Mouse (Mus musculus) cerebellum, postnatal 36 days (tissue): ENCODE data around the gene Tecpr2.

Experiments used
- DNase-seq, 2 experiments: peaks; one replicate each; pipeline ENCODE4 v3.0.0; 2021 to 2022; ENCODE audit warnings: mixed read lengths in 2 of 2

Tecpr2 gene

GRCm38 (mm10) chr12:110979808-110980207 is 90.7 kb downstream of the Tecpr2 start:
- DNase-seq = no peak

- DNase-seq = no peak
Observed at GRCm38 (mm10) chr12:110981736-110982135, 92.7 kb downstream of the Tecpr2 start.

- no peak for DNase-seq
Observed at GRCm38 (mm10) chr12:110983083-110983482, 94.0 kb downstream of the Tecpr2 start.

DNA sequence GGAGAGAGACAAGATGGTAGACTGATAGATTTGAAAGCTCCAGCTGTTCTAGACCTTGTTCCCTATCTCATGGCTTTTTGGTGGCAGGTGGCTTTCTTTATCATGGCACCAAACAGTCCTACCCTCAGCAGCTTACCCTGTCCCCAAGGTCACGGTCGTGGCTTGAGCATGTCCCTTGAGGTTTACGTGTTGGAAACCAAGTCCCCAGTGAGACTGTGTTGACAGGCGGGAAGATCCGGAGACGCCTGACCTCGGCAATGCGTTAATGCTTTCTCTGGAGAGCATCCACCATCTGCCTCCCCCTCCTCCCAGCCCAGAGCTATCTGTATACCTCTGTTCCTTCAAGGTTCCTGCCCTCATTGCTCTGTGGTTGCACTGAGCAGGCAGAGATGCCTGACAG is 94.7 kb downstream of the Tecpr2 start:
- DNase-seq = no peak

DNA sequence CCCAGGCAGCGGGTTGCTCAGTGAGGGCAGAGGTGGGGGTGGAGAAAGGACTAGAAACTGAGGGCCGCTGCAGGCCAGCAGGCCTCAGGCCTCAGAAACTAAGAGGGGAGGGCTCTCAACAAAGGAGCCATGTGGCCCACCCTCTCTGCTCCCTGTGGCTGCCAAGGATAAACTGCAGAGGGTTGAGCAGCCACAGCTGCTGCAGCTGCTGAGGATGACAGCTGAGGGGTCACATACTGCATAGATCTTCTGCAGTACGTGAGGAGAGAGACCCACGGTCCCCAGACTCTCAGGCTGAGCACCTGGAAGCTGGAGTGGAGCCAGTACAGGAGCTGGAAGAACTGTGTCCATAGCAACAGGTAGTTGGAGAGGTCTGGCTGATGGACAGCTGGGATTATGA is 95.5 kb downstream of the Tecpr2 start:
- no peak for DNase-seq

DNA sequence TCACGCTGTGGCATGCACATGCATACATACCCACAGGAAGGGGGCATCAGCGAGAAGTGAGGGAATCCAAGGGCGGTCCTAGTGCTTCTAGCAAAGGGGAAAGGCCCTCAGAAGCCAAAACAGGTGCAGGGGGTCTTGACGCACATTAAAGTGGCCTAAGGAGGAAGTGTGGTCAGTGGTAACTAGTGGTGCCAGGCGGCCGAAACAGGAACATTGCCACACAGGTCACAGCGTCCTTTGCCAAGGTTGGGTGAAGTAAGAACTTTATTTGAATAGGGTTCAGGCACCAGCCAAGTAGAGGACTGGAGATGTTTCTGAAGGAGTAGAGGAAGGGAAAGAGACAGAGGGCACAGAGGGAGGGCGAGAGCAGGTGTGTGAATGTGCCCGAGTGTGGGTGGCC is 96.1 kb downstream of the Tecpr2 start:
- no peak for DNase-seq

DNA sequence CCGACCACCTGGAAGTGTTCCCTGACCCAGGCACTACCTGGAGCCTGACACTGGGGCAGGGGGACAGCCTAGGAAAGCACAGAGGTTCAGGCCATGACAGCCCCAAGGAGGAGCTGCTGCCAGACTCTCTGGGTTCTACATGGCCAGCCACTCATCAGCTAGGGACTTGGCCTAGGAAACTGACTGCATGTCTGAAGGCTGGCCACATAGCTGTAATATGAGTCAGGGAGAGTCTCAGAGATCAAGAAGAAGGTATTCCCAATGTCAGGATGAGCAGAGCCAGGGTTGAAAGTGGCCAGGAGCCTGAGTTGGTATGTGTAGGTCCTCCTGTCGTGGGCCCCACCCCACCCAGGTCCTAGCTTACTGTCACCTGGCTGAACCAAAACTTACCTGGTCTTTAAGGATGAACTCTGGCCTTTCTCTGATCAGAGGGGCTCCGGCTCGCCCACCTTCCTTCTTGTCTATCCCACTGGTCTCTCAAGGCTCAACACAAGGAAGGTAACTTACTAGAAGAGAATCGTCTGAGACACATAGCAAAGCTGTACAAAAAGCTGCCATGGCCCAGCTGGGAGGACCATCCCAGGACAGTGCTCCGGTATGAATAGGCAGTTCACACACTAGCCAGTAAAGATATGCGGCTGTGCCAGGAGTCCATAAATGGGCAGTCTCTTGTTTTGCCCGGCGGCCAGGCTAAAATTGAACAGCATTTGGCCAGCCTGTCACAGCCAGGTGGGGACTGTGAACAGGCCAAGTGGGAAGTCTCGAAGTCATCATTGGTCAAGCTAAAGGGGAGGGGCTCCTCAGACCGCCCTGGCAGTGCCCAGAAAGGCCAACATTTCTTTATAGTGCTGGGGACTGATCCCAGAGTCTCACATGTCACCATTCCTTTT is 97.7 kb downstream of the Tecpr2 start:
- DNase-seq = no peak

GRCm38 (mm10) chr12:110989409-110989808 is 100.3 kb downstream of the Tecpr2 start:
- DNase-seq = no peak

DNA sequence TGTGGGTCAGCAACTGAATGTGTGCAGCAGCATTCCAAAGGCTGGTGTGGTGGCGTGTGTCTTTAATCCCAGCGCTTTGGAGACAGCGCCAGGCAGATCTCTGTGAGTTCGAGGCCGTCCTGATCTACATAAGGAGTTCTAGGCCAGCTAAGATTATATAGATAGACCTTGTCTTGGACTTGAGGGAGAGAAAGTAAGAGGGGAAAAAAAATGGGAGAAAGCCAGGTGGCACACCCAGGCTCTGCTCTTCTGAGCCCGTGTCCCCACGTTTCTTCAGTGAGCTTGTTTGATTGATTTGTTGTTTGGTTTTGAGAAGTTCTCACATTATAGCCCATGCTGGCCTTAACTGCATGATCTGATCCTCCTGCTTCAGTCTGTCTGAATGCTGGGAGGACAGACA is 101.4 kb downstream of the Tecpr2 start:
- no peak for DNase-seq

DNA sequence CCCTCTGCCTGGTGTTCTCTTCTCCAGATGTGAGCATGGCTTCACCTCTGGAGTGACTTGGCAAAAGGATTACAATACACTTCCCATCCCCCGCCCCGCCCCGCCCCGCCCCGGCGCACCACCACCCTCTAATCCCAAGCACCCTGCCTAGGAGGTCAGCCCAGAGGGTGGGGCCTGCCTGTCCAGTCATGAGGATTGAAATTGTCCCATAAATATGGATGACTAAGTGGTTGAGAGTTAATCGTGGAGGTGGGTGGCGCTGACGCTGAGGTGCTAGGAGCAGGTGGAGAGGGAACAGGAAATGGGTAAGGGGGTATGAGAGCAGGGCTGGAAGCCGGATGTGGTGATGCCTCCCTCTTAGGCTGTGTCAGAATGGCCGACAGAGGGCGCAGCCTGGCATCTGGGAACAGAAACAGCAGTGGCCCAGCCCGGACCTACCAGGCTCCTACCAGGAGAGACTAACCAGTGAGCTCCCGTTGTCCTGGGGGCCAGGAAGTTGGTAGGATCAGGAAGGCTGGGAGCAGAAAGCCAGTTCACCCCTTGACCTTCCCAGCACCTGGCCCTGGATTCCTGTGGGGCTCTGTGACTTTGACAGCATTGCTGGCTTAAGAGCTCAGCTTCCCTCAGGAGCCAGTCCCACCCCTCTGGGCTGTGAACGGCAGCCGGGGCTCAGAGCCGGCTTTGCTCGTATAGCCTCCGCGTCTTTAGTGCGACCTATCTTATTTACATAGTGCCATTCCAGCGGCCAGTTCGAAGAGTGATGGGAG is 102.5 kb downstream of the Tecpr2 start:
- DNase-seq = peak; percentile 63 to 70

GRCm38 (mm10) chr12:110992128-110992553 is 103.1 kb downstream of the Tecpr2 start:
- peak; percentile 96 to 98 for DNase-seq

- peak; percentile 20 to 28 for DNase-seq
Observed at GRCm38 (mm10) chr12:110992771-110993170, 103.7 kb downstream of the Tecpr2 start.

DNA sequence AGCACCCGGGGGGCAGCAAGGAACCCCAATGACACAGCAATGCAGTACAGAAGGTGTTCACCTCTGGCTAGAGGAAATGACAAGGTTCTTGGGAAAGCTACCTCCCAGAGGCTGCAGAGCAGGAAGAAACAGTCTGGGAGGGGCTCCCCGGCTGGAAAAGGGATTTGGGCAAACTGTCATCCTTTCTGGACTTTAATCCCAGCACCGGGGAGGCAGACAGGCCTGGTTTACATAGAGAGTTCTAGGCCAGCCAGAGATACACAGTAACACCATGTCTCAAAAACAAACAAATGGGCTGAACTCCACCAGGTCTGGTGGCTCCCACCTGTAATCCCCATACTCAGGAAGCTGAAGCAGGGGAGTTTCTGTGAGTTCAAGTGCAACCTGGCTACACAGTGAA is 104.2 kb downstream of the Tecpr2 start:
- no peak for DNase-seq

DNA sequence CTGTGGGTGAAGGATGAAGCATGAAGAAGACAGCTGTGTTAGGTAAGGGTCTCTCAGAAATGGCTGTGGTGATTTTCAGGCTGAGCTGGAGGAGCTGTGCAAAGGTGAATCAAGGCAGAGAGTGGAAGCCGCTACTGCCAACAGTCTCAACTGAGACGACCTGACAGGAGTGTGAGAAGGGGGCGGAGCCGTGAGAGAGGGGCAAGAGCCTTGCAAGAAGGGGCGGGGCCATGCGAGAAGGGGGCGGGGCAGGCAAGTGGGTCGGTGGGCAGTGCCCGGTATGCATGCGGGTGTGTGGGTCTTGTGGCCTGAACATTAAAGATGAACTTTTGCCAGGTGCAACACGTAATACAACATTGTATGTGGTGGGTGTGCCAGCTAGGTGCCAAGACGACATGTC is 105.6 kb downstream of the Tecpr2 start:
- no peak for DNase-seq

- DNase-seq = no peak
Observed at GRCm38 (mm10) chr12:110998092-110998491, 109.0 kb downstream of the Tecpr2 start.

- no peak for DNase-seq
Observed at GRCm38 (mm10) chr12:110999820-111000219, 110.8 kb downstream of the Tecpr2 start.

DNA sequence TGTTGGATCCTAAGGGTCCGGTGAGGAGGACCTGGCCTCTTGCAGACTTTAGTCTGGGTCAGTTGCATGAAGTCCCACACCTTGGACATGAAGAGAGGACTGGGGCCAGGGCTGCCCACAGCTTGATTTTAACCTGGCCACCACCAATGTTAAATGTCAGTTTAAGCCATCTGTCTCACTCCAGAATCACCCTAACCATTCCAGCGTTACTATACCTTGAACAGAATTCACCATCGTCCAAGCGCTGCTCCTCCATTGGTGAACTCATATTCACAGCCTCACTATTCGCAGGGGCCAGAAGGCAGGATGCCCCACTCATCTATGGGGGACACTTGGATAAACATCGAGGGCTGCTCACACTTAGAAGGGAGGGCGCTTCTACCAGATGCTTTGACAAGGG is 111.9 kb downstream of the Tecpr2 start:
- DNase-seq = no peak

GRCm38 (mm10) chr12:111004142-111004541 is 115.1 kb downstream of the Tecpr2 start:
- DNase-seq = no peak

DNA sequence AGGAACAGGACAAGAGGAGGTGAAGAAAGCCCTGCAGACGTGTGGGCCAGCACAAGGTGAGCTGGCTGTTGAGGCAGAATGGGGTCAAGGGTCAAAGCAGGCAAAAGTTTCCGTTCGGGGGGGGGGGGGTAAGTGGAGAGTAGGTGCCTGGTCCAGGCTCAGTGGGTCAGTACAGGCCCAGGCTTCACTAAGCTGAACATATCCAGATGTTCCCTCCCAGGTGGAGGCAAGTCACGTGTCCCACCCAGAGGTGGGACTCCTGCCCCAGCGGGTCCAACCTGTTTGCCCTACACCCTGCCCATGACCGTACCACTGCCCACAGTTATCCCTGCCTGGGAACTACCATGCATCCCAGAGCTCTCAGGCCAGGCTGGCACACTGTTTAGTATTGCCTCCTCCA is 116.7 kb downstream of the Tecpr2 start:
- no peak for DNase-seq

DNA sequence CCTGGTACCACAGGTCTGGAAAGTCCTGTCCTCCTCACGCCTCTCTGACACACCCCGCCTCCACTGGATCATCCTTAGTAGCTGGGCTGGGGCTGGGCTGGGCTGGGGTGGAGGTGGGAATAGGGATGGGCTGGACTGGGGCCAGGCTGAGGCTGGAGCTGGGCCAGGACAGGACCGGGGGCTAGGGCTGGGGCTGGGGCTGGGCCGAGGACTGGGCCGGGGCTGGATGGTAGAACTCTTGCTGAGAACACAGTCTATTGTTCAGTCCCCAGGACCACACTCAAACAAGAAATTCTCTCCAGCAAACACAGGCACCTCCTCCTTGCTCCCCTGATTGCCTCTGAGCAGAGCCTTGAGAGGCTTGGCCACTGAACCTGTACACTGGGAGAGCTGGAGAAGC is 117.3 kb downstream of the Tecpr2 start:
- DNase-seq = no peak

DNA sequence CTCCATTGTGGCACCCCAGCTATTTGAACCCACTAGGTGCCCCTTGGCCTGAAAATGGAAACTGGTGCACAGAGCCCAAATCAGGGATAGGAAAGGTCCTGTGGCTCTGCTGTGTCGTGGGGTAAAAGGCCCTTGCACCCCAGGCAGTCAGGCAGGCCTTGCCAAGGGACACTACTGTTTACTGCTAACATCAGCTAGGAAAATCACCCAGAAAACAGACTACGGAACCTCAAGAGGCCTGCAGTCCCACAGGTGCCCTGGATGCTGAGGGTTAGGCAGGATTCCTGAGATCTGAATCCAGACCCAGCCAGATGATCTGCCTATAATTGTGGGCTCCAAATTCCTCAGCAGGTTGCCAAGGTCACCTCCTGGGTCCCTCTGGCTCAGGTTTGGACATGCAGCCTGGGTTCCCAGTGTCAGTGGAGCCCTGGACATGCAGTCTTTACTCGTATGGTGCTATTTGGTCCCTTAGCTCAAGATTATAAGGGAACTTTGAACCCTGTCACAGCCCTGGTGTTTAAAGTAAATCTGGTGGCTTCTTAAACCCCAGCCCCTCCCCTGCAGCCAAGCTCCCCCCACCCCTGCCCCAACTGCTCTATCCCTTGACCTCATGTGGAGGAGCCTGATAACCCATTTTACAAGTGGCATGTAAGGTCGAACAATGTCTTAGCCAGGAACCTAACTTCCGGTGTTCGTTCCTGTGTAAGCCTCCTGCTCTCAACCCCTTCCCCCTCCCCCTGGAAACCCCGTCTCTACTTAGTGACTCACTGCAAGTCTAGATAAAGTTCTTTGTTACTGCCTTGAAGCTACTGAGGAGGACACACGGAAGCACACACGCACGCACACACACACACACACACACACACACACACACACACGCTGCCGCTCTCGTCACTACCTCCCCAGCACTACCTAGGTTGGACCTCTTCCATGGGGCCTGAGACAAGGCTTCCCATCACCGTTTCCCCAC is 118.4 kb downstream of the Tecpr2 start:
- no peak for DNase-seq
